Mouse (Mus musculus) gastrocnemius, postnatal 25 days (tissue): ENCODE data around the gene Vps51. TPM values are rescaled to one million over a fixed set of nuclear protein-coding genes. Genes with fewer than 3 reads are reported as not detected.

ENCODE experiments used
- microRNA-seq, 2 experiments: library from miRNA; unstranded; fragments of <30 nt; microRNA quantifications; one replicate each; pipeline ENCODE4 v1.2.0; 2021; ENCODE audit warnings: borderline replicate concordance in 2 of 2
- total RNA-seq, 2 experiments: library from RNA; stranded (reverse); gene quantifications; 1 replicate in 1 of 2; 2 replicates in 1 of 2; pipeline ENCODE4 v1.2.3; 2021

The Vps51 gene
- total RNA-seq, 2 experiments from 2014 or later, result 18.0 to 19.1 TPM

Small RNA genes lying within 50 kb of the gene (microRNA-seq; reads per million reads assigned to microRNA genes)
- 0 to 0.74 reads per million in 2 experiments for gene Mir6988

Other genes with a start within 250 kb of the Vps51 start
- 1 to 10 TPM; 3.7 to 6.4 TPM for gene Frmd8, start 202.0 kb downstream of the Vps51 start, total RNA-seq
- gene Slc25a45, start 199.4 kb downstream of the Vps51 start, total RNA-seq, result 1 to 10 TPM in 1 of 2 experiments, under 1 TPM in 1; 0.59 to 1.3 TPM
- gene Tigd3, start 183.1 kb downstream of the Vps51 start, total RNA-seq, result under 1 TPM; 0.15 to 0.35 TPM
- 10 to 100 TPM; 80.6 to 83.5 TPM for gene Dpf2, start 164.2 kb downstream of the Vps51 start, total RNA-seq
- 10 to 100 TPM; 12.0 to 13.0 TPM for gene Cdc42ep2, start 152.4 kb downstream of the Vps51 start, total RNA-seq
- gene Pola2, start 113.0 kb downstream of the Vps51 start, total RNA-seq, result 10 to 100 TPM in 1 of 2 experiments, 1 to 10 TPM in 1; 9.2 to 10.8 TPM
- gene Slc22a20, start 91.1 kb downstream of the Vps51 start, total RNA-seq, result not detected
- 10 to 100 TPM; 76.8 to 81.5 TPM for gene Capn1, start 61.3 kb downstream of the Vps51 start, total RNA-seq
- gene Syvn1, start 30.7 kb downstream of the Vps51 start, total RNA-seq, result 10 to 100 TPM; 15.2 to 16.2 TPM
- gene Mrpl49, start 19.4 kb downstream of the Vps51 start, total RNA-seq, result 10 to 100 TPM; 27.2 to 29.2 TPM
- 100 to 1,000 TPM; 317 to 352 TPM for gene Fau, start 19.4 kb downstream of the Vps51 start, total RNA-seq
- 1 to 10 TPM; 6.8 to 7.7 TPM for gene Znhit2, start 16.0 kb downstream of the Vps51 start, total RNA-seq
- gene Tm7sf2, start 8.9 kb downstream of the Vps51 start, total RNA-seq, result 1 to 10 TPM; 4.2 to 6.9 TPM
- not detected for gene Tmem262, start 2.8 kb upstream of the Vps51 start, total RNA-seq
- gene Gm28374, start 5.0 kb upstream of the Vps51 start, total RNA-seq, result not detected
- 10 to 100 TPM; 10.6 to 10.7 TPM for gene Zfpl1, start 7.7 kb upstream of the Vps51 start, total RNA-seq
- gene Cdca5, start 7.8 kb upstream of the Vps51 start, total RNA-seq, result under 1 TPM; 0.23 to 0.67 TPM
- gene AC131692.1, start 17.2 kb upstream of the Vps51 start, total RNA-seq, result not detected
- not detected for gene Naaladl1, start 28.6 kb upstream of the Vps51 start, total RNA-seq
- 10 to 100 TPM in 1 of 2 experiments, 1 to 10 TPM in 1; 8.8 to 10.3 TPM for gene Sac3d1, start 41.4 kb upstream of the Vps51 start, total RNA-seq
- 10 to 100 TPM in 1 of 2 experiments, 1 to 10 TPM in 1; 8.7 to 12.4 TPM for gene Snx15, start 51.1 kb upstream of the Vps51 start, total RNA-seq
- gene Batf2, start 63.8 kb upstream of the Vps51 start, total RNA-seq, result under 1 TPM; 0.19 to 0.72 TPM
- 10 to 100 TPM; 53.8 to 59.2 TPM for gene Arl2, start 64.3 kb upstream of the Vps51 start, total RNA-seq
- not detected for gene Majin, start 107.2 kb upstream of the Vps51 start, total RNA-seq
- gene Gpha2, start 149.1 kb upstream of the Vps51 start, total RNA-seq, result not detected
- 10 to 100 TPM; 28.8 to 32.5 TPM for gene Ppp2r5b, start 158.6 kb upstream of the Vps51 start, total RNA-seq
- 10 to 100 TPM; 15.3 to 16.7 TPM for gene Atg2a, start 164.4 kb upstream of the Vps51 start, total RNA-seq
- gene Ehd1, start 199.5 kb upstream of the Vps51 start, total RNA-seq, result 10 to 100 TPM; 33.1 to 34.3 TPM
- gene Cdc42bpg, start 229.2 kb upstream of the Vps51 start, total RNA-seq, result 1 to 10 TPM; 4.0 to 5.1 TPM